Mouse (Mus musculus): Measurements from ENCODE around the gene Fuca1.

Fuca1 gene

DNA sequence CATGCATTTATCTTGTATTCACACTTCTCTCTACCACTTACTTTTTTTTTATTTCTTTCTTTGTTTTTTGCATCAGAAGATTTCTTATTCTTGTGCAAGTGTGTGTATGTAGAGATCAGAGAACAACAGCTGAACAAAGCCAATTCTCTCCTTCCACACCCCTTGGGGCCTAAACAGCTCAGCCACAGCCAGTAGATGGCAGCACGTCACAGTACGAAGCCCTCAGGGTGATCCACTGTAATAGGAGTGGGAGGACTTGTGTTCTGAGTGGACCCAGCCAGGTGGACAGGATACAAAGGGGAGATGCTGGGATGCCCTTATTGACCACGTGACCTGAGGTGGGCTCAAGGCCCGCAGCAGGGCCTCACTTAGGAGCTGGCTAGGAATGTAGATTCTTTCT is 30.7 kb upstream of the Fuca1 start:
- peak; percentile 83 to 84 for DNase-seq

DNA sequence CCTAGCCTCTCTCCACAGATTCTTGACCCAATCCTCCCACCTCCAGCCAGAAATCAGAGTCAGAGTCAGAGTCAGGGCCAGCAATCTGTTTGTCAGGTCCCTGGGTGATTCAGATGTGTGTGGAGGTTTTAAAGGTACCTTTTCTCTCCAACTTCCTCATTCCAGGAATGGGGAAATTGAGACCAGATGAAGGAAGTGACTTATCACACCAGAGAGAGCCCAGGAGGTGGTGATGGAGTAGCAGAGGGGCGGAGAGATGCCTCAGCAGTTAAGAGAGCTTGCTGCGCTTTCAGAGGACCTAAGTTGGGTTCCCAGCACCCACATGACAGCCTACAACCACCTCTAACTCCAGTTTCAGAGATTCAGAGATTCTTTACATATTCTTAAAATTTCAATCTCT is 29.0 kb upstream of the Fuca1 start:
- DNase-seq = no peak

DNA sequence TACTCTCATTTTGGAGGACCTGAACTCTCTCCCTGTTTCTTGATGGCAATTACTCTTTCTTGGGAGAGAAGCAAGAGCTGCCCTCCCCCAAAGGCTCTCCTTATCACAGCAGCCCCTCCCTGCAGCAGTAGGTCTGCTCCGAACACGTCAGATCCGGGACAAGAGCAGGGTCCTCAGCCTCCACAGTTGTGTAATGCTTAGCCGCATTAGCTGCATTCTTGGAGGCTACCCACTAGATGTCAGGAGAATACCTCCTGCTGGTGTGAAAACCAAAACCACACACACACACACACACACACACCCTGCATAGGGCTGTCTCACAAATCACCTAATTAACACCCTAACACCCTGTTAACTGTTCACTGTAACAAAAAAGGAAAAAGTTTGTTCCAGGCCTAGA is 27.7 kb upstream of the Fuca1 start:
- DNase-seq = no peak

DNA sequence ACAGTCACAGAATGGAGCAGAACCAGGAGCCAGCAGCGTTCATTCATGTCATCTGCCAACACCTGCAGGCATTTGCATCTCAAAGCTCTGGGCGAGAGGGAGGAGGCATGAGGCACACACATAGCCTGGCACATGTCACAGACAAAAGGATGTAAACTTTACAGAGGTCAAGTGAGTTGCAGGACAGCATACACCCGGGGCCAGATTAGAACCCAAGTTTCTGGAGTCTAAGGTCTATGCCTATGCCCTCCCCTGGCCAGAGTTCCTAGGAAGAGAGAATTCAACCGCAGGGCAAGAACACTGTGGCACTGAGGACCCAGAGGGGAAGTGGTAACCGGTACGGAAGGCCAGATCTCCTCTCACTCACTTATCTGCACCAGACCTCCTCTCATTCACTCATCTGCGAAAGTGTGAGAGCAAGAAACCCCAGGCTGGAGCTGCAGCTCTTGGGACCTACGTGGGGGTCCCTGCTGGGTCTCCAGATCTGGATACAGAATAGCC is 25.4 kb upstream of the Fuca1 start, which contains the start of gene Cnr2:
Cnr2 (plus strand) TSS at position 324 of the 501 bp plus-strand sequence.
- peak; percentile 56 to 65 for DNase-seq

DNA sequence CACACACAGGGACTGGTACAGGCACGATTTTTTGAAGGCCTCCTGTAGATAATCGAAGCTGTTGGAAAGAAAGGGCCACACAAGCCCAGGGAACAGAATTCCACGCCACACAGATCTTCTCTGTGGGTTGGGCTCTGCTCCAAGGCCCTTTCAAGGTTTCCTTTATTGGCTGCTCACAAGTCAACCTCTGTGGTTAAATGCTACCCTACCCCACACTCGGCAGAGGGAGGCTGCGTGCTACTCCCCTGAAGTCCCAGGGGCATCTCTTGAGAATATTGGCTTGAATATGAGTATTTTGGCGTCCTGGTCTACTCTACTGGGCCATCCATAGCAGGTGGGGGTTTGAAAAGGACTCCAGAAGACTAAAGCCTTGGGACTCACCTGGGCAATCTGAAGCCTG is 24.4 kb upstream of the Fuca1 start:
- no peak for DNase-seq

DNA sequence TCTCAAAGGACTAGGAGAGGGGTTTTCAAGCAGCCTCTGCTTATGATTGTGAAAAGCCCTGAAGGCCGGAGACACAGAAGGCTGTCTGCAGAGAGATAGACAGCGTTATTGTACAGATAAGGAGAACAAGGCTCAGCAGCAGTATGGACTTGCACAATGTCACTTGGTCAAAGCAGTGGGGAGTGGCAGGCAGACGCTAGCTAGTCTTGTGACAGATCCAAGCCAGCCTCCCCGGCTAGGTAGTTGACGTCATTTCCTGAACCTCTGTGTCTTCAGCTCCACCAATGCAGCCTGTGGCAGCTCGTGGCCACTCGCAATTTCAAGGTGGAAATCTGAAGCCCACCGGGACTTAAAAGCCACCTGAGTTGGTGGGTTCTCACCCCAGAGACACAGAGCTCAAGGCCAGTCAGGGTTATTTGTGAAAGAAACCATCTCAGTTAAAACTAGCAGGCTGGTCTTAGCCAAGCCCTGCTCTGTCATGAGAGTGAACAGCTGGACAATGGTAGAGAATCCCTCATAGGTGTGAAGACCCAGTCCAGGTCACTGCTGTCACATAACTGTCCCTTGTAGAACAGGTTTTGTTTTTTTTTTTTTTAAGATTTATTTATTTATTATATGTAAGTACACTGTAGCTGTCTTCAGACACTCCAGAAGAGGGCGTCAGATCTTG is 22.0 kb upstream of the Fuca1 start:
- peak; percentile 55 to 73 for DNase-seq

DNA sequence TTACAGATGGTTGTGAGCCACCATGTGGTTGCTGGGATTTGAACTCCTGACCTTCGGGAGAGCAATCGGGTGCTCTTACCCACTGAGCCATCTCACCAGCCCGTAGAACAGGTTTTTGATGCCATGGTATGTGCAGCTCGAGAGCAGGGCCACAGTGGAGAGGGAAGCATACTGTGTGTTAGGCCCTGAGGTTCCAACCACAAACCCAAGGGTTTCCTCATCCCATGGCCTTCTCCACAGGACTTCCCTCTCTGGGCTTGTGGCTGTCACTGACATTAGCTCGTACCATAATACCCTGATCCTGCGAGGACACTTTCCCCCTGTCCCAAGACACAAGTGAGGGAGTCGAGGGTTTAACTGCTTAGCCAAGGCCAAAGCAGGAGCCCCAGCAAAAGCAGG is 21.5 kb upstream of the Fuca1 start:
- DNase-seq = no peak

DNA sequence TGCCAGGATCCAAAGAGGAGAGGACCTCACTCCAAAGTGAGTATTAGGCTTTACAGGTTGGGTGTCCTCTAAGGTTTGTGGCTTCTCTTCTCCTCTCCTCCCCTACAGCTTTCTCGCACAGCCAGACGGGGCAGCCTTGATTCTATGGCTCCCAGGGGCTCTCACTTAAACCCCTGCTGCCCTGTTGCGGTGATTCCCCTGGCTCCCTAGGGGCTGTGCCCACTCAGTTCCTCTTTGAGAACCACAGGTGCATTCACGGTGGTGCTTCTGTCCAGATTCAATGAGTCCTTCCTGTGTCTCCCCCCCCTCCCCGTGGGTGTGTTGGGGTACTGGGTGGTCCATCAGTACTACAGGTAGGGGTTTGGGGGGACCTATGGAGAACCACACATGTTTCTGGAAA is 20.5 kb upstream of the Fuca1 start:
- DNase-seq = no peak

DNA sequence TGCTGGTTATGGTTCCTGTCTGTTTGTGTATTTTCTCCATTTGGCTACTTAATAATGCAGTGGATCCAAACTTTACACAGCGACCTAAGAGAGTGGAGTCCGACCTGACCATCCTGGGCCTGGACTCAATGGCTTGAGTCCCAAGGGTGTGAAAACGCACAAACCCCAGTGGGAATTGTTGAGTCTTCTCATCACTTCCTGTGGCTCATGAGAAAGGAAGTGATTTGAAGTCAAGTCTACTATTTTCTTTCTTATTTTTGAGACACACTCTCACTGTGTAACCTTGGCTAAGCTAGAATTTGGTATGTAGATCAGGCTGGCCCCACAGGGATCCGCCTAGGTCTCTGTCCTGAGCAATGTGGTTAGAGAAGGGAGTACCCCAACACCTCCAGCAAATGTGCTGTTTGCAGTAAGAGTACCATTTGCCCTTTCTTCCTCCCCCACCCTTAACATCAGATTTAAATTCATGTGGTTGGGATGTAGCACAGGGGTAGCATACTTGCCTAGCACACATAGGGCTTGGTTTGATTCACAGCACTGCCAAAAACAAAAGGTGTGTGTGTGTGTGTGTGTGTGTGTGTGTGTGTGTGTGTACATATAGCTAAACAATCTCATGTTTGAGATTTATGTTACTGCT is 17.8 kb upstream of the Fuca1 start:
- no peak for DNase-seq

DNA sequence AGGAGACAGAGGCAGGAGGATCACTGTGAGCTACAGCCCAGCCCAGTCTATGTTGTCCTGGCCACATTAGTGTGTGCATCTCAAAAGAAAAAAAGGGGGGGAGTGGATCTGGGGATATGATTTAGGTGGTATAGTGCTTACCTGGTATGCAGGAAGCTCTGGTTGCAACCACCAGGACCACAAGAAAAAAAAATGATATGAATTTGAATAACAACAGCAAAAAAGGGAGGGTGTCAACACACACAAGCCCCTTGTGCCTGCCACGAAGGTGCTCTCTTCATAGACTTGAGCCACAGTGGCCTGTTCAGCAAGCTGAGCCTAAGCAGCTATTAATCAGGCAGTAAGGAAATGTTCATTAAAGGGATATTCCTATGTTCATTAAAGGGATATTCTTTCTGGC is 15.7 kb upstream of the Fuca1 start:
- no peak for DNase-seq

DNA sequence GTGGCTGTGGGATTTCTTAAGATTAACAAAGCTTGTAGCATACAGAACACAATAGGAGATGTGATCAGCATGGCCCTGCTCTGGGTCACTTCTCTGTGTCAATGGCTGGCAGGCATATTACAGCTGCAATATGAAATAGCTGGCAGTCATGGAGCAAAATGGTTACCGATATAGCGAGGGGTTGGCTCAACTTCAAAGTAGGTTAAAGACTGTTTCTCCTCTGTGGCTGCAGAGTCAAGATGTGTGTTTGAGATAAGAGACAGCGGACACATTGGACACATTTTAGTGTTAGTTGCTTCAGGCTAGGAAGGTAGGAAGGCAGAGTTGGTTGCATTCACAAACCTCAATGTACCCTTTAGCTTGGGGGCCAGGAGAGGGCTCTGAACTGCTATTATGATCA is 13.9 kb upstream of the Fuca1 start:
- DNase-seq = no peak

DNA sequence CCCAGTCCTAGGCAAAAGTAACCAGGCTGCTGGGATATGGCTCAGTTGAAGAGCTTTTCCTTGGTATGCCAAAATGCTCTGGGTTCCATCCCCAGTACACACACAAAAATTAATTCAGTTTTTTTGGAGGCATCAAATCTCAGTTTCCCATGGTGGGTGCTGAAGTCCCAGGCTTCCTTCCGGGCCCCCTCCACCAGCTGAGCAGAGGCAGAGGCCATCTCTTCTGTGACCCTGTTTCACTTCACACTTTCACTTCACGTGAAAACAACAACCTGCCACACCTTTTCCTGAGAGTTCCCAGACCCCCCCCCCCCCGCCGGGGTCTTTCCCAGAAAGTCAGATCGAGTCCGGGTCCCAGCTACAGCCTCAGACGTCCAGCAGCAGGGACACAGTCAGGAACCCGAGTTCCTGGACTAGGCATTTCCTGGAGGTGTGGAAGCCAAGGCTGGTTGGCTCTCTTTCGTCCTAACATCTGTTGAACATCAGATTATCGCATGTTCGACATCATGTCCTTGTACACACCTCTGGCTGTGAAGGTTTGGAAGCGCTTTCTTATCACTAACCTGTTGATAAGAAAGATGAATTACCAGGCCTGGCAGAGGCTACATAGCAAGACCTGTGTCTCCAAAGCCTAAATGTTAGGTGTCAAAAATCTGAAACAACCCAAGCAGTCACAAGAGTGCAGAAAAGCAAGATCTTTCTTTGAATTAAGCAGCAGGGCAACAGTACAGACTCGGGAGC is 11.0 kb upstream of the Fuca1 start:
- no peak for DNase-seq

DNA sequence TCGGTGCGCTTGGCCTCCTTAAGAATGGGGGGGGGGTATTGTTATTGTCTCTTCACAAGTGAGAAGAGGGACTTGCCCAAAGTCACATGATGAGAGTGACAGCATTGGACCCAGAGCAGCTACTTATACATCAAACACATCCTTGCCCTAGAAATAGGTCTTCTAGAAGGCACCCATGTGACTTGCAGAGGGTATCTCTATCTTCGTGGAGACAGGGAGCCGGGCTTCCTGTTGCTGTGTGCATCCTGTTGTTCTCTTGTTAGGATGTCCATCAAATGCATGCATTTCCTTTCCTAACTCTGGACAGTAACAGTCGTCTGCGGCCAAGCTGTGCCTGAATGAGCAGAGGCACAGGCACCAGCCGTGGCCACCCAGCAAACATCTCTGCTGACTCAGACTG is 9.0 kb upstream of the Fuca1 start:
- DNase-seq = no peak

DNA sequence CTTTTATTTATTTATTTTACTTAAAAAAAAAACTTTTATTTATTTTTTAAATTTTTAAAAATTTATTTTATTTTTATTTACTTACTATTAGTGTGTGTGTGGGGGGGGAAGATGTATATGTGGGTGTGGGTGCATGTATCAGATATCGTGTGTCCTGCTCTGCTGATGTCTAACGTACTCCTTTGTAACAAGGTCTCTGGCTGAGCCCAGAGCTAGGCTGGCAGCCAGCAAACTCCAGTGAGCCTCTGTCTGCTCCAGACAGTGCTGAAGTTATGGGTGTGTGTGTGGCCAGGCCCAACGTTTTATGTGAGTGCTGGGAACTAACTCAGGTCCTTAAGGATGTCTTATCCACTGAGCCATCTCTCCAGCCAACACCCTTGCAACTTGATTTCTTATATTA is 8.4 kb upstream of the Fuca1 start:
- no peak for DNase-seq

DNA sequence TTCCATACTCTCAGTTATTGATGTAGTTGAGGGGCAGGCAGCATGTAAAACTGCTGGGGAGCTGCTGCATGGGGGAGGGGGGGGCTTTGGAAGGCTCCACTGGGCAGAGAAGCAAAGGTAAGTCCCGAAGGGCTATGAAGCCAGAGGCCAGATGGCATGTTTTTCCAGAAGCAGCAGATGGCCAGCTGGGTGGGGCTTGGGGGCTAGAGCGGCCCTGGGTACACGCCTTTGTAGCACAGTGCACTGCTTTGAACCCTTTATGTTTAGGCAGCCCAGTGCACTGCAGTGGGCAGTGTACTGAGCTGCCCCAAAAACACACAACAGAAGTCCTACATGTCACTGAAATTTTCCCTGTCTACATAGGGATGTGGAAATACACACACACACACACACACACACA is 7.7 kb upstream of the Fuca1 start:
- DNase-seq = no peak

DNA sequence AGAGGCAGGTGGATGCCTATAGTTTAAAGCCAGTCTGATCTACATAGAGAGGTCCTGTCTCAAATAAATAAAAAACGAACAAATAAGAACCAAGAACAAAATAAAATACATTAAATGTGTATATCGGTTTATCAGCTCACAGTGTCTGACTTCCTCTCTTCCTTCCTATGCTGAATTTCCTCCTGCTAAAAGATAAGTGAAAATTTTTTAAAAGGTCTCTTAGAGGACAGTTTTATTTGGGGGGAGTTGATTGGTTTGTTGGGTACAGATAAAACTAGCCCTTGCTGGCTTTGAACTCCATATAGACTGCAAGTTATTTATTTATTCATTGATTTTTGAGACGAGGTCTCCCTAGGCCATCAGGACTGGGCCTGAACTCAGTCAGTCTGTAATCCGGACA is 7.1 kb upstream of the Fuca1 start:
- DNase-seq = no peak

DNA sequence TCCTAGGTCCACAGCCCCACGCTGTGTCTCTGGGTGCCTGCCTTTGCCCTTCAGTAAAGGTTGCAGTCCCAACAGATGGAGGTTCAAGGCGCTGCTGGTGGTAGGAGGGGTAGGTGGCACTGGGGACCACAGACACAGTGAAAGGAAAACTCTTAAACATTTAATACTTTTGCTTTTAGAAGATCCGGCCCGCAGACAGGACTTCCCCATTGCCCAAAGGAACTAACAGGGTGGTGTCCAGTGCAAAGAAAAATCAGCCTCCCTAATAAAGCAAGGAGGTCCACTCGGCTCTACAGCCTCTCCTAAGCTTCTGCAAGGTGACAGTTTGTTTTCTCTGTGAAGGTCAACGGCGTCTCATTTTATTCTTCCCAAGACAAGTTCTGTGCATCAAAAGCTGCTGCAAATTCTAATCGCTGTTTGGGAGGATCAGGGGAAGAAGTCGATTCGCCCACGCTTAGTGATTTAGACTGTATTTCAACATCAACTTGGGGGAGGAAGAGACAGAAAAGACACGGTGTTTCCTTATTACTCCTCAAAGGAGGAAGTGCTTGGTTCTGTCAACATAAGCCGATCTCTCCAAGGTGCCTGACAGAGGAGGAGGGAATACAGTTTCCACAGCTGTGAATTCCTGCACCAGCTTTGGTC is 1.8 kb upstream of the Fuca1 start:
- DNase-seq = no peak

DNA sequence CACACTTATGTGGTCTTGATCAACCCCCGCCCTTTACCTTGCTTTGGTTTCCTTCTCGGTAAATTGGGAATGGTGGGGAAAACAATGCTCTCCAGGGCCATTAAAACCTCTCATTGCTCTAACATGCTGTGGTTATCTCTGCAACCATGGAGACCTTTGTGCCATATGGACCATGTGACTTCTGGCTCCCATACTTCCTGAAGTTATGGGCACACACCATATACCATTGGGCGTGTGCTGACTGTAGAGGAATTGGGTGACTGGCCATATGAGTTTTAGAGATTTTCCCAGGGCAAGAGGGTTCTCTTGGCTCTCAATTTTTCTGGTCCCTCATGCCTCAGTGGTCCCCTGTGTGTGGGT is 1.3 kb upstream of the Fuca1 start:
- no peak for DNase-seq

DNA sequence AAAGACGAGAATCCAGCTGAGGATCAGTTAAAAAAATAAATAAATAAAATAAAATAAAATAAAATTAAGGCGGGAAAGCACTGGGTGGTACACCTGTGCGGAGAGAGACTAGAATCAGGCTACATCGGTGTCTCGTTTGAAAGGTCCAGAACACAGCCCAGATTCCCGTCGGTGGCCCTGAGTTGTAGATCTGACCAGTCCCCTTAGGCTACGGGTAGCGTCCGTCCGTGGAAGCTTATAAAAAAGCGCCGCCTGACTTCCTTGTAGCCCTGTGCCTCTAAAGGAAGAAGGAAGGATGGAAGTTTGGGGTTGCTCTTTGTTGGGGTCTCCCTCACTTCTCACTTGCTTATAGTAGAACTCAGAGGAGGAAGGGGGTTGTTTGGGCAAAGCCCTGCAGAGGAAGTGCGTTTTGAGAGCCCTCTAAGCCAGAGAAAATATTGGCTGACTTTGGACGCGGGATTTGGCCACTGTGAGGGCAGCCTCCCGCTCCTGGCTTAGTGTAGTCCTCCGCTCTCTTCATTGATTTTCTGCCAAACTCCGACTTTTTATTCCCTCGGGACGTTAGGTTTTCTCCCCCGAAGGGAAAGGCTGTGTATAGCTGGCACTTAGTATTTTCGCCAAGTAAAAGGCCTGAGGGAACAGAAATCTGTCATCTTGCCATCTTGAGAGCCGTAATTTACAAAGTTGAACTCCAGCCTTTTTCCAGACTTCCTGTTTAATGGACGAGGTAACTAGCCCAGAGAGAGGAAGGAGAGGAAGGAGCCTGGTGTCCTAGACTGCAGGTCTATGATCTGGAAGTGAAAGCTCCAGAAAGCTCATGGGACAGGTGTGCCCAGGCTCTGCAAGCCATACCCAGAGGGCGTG is 954 bp downstream of the Fuca1 start:
- DNase-seq = no peak

DNA sequence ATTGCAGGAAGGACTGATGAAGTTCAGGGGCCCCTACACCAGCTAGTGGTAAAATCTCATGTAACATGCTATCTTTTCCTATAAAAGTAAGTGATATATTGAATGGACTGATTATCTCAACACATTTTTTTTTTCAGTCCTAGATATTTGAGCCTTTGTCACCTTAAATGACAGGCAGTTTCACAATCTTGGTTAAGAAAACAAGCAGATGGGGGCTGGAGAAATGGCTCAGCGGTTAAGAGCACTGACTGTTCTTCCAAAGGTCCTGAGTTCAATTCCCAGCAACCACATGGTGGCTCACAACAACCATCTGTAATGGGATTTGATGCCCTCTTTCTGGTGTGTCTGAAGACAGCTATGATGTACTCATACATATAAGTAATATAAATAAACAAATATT is 1.7 kb downstream of the Fuca1 start:
- DNase-seq = no peak

DNA sequence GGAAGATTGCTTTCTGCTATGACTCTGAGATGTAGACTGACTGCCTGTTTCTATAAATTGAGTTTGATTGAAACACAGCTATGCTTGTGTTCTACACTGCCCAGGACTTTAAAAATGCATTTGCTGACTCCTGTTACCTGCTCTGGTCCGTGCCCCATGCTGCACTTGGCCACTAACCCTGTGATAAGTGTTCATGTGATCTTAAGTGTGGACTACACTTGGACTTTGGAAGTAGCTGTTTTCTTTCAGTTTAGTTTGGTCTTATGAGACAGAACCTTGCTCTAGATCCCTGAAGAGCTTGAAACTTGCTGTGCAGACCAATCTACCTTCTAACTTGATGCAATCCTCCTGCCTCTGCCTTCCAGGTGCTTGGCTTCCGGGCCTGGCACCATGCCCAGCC is 3.9 kb downstream of the Fuca1 start:
- DNase-seq = no peak

DNA sequence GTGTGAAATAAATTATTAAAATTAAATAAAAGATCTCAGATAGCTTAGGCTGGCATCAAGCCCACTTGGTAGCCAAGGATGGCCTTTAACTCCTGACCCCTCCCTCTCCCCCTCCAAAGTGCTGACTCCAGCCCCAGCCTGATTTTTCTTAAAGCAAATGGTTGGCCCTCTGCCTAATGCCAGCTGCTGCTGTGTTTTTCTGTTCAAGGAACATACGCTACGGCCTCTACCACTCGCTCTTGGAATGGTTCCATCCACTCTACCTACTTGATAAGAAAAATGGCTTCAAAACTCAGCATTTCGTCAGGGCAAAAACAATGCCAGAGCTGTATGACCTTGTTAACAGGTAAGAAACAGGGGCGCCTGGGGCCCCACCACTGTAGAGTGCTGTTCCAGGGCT is 4.8 kb downstream of the Fuca1 start:
- no peak for DNase-seq

All from thymus, postnatal 36 days (tissue).